Mouse (Mus musculus) liver, postnatal 0 days (tissue): Measurements from ENCODE around the gene Rbp3.

Source experiments
- CTCF ChIP-seq: sonication (generic); IDR thresholded peaks from 2 replicates; pipeline ENCODE4 v1.5.1; 2016; ENCODE audit warnings: antibody characterized with exemption, low read depth
- EP300 ChIP-seq: IDR thresholded peaks from 2 replicates; pipeline ENCODE4 v1.6.1; 2016; ENCODE audit warnings: antibody characterized with exemption, low read depth, mild to moderate bottlenecking

DNA sequence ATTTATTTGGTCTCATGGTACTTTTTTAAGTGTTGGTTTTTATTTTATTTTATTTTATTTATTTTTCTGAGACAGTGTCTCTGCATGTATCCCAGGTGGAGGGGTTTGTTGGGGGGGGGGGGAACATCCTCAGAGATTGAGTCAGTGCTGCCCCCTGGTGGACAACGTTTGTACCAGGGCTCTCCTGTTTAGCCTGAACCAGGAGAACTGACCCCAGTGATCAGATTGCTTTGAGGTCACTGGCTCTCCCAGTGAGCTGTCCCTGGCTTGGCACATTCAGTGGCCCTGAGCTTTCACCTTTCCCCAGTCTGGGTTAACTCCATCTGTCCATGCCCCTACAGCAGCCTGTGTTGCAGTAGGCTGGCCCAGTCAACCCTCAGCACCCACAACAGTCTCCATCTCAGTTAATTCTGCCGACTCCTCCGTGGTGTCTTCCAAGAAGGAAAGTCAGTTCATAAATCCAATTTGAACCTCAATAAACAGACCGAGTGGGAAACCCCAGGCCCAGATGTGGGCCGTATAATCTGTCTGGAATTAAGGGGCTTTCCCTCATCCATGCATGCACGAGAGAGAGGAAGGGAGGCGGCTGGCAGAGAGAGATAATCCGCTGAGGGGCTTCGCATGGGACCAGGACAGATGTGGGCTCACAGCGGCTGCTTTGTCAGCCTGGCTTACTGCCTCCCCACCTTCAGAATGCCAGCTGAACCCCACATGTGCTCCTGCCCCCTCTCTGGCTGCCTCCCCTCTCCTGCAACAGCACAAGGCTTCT, 20.7 kb upstream of the Rbp3 start:
- TF ChIP-seq CTCF (peak; percentile 62), EP300 (no peak)
